Mouse (Mus musculus) testis, adult 2 months (tissue): Measurements from ENCODE around the gene Cks2. TPM values are rescaled to one million over a fixed set of nuclear protein-coding genes. Genes with fewer than 3 reads are reported as not detected.

Experiments used
- H3K27ac ChIP-seq: fragments of 200-500 bp; 2 replicates; pipeline ENCODE4 v1.5.1; 2012; ENCODE audit warnings: low read depth, low read length; ENCODE audit not compliant: control insufficient read depth, insufficient read depth
- H3K27me3 ChIP-seq: fragments of 200-500 bp; 2 replicates; pipeline ENCODE4 v1.6.1; 2012; ENCODE audit warnings: mild to moderate bottlenecking, low read length, moderate library complexity; ENCODE audit not compliant: control insufficient read depth, insufficient read depth
- H3K36me3 ChIP-seq: fragments of 200-500 bp; 2 replicates; pipeline ENCODE4 v1.6.1; 2012; ENCODE audit warnings: mild to moderate bottlenecking, low read length; ENCODE audit not compliant: control insufficient read depth, insufficient read depth
- H3K4me1 ChIP-seq: fragments of 200-500 bp; 2 replicates; pipeline ENCODE4 v1.6.1; 2012; ENCODE audit warnings: low read length; ENCODE audit not compliant: control insufficient read depth, insufficient read depth
- H3K4me3 ChIP-seq: fragments of 200-500 bp; 2 replicates; pipeline ENCODE4 v1.5.1; 2012; ENCODE audit warnings: low read depth, mild to moderate bottlenecking, low read length, moderate library complexity, mixed read lengths; ENCODE audit not compliant: control insufficient read depth
- CTCF ChIP-seq: fragments of 200-500 bp; IDR thresholded peaks from 2 replicates; pipeline ENCODE4 v1.5.1; 2012; ENCODE audit warnings: low read depth, mild to moderate bottlenecking, inconsistent platforms, low read length, moderate library complexity; ENCODE audit not compliant: control insufficient read depth, insufficient read depth, insufficient replicate concordance
- POLR2A ChIP-seq: fragments of 200-500 bp; IDR thresholded peaks from 2 replicates; pipeline ENCODE4 v1.6.1; 2012; ENCODE audit warnings: low read depth, mild to moderate bottlenecking, inconsistent platforms, low read length, moderate library complexity; ENCODE audit not compliant: control insufficient read depth
- polyA plus RNA-seq: library from polyadenylated mRNA; depleted of rRNA; stranded (reverse); fragments of >200 nt; gene quantifications from 2 replicates; pipeline ENCODE4 v1.2.3, GENCODE M21; 2012; rRNA removed

The Cks2 gene
- polyA plus RNA-seq, 1 experiment, result 101 TPM

GRCm38 (mm10) chr13:51698318-51698717 lies 53.3 kb downstream of the Cks2 start:
- Histone ChIP-seq H3K36me3 (no peaks in the 10 kb centered on the region), H3K27me3 (no peaks in the 10 kb centered on the region), H3K4me1 (no peaks in the 10 kb centered on the region), H3K4me3 (no peak overlapping the region), H3K27ac (no peak overlapping the region)
- TF ChIP-seq CTCF (no peak), POLR2A (no peak)

Other genes with a start within 250 kb of the Cks2 start
- 3.1 TPM in 2 replicates for gene S1pr3, start 236.6 kb upstream of the Cks2 start, polyA plus RNA-seq
- gene Shc3, start 75.8 kb upstream of the Cks2 start, polyA plus RNA-seq, result 1.9 and 2.8 TPM in 2 replicates
- 19.7 and 19.9 TPM in 2 replicates for gene Secisbp2, start 6.5 kb downstream of the Cks2 start, polyA plus RNA-seq
- gene Sema4d, start 148.5 kb downstream of the Cks2 start, polyA plus RNA-seq, result 1.2 and 1.4 TPM in 2 replicates
- 13.0 and 13.6 TPM in 2 replicates for gene Gadd45g, start 201.4 kb downstream of the Cks2 start, polyA plus RNA-seq